Mouse (Mus musculus) stomach, embryonic 16.5 days (tissue): ENCODE measurements around the gene Pbx1. TPM values are rescaled to one million over a fixed set of nuclear protein-coding genes. Genes with fewer than 3 reads are reported as not detected.

Source experiments
- ATAC-seq: fragments of 200-750 bp; cut with Nextera tagmentation; 2 replicates; pipeline ENCODE4 v1.8.0; 2017; ENCODE audit warnings: moderate number of reproducible peaks, moderate TSS enrichment; ENCODE audit not compliant: insufficient read depth, low FRiP score
- H3K27ac ChIP-seq: fragments of 300-500 bp; sonication (generic); 2 replicates; pipeline ENCODE4 v1.5.1; 2014; ENCODE audit warnings: low read length
- H3K27me3 ChIP-seq: fragments of 300-500 bp; sonication (generic); 2 replicates; pipeline ENCODE4 v1.6.1; 2014; ENCODE audit warnings: low read length, control low read depth, mixed read lengths; ENCODE audit not compliant: control insufficient read depth, insufficient read depth
- H3K36me3 ChIP-seq: fragments of 300-500 bp; sonication (generic); 2 replicates; pipeline ENCODE4 v1.6.1; 2014; ENCODE audit warnings: low read length; ENCODE audit not compliant: control insufficient read depth, insufficient read depth
- H3K4me1 ChIP-seq: fragments of 300-500 bp; sonication (generic); 2 replicates; pipeline ENCODE4 v1.6.1; 2014; ENCODE audit warnings: low read length, control low read depth, mixed read lengths; ENCODE audit not compliant: control insufficient read depth, insufficient read depth
- H3K4me2 ChIP-seq: fragments of 300-500 bp; sonication (generic); 2 replicates; pipeline ENCODE4 v1.6.1; 2014; ENCODE audit warnings: low read depth, low read length, mixed read lengths
- H3K4me3 ChIP-seq: fragments of 300-500 bp; sonication (generic); replicated peaks from 2 replicates; pipeline ENCODE4 v1.5.1; 2014; ENCODE audit warnings: mild to moderate bottlenecking, low read length
- H3K9ac ChIP-seq: fragments of 300-500 bp; sonication (generic); 2 replicates; pipeline ENCODE4 v1.6.1; 2014; ENCODE audit warnings: low read length
- H3K9me3 ChIP-seq: fragments of 300-500 bp; sonication (generic); replicated peaks from 2 replicates; pipeline ENCODE4 v1.6.1; 2016; ENCODE audit warnings: low read length, control low read depth; ENCODE audit not compliant: control insufficient read depth
- WGBS: fragments of 180-500 bp; shearing (Covaris S2); extraction: QIAGEN DNeasy Blood & Tissue Kit; methylation state at CpG from one replicate; pipeline ENCODE4 v1.1.7; 2014; 5-methylcytosine and 5-hydroxymethylcytosine counted together
- polyA plus RNA-seq: library from polyadenylated mRNA; unstranded; fragments of >200 nt; fragmentation: Nextera tagmentation; extraction: Ambion mirVana; gene quantifications from 2 replicates; pipeline ENCODE4 v1.2.1, GENCODE M21; 2015

Pbx1 gene
- polyA plus RNA-seq, 1 experiment from 2014 or later: 35.6 TPM

DNA sequence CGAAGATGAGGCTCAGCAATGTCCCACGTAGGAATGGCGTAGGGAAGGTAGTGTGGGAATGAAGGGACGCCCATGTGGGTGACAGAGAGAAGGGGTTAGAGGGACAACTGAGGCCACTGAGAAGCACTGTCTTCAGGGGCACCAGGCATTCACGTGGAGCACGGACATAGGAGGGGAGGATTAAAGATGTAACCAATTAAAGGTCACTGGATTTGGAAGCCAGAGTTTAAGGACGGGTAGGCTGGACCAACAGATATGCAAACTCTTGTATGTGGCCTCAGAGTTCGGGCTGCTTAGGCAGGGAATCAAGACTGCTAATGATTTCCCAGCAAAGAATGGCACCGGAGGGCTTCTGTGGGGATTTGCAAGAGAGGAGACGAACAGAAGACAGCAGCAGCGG lies 252.4 kb downstream of the Pbx1 start:
- no peak for ATAC-seq
- H3K9me3 ChIP-seq: no peaks in the 10 kb centered on the region
- H3K4me2 ChIP-seq: no peak overlapping the region
- no peak overlapping the region for H3K9ac ChIP-seq
- 76% methylated on average over 11 of the region's 11 CpGs for WGBS
- peaks cover 11% of the 10 kb centered on the region for H3K36me3 ChIP-seq
- H3K27ac ChIP-seq: peak overlapping the region; percentile 82
- H3K4me1 ChIP-seq: peaks cover 18% of the 10 kb centered on the region
- no peak overlapping the region for H3K4me3 ChIP-seq
- no peaks in the 10 kb centered on the region for H3K27me3 ChIP-seq

DNA sequence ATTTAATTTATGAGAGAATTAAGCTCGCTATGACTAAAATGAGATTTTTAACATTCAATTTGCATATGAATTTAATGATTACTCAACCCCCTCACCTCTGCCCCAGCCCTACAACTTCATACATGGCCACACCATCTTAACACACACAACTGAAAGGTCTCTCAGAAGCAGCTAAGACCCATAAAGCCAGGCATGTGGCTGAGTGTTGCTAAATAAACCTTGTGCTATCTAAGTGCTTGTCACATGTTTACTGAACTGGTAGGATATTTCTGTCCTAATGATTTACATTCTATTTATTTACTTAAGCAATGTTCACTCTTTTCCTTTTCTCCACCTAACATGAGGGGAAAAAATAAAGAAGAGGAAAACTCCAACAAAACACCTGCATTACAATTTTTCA lies 253.5 kb downstream of the Pbx1 start:
- ATAC-seq: no peak
- Histone ChIP-seq H3K4me3 (no peak overlapping the region), H3K4me1 (peaks cover 18% of the 10 kb centered on the region), H3K9ac (no peak overlapping the region), H3K36me3 (peaks cover 11% of the 10 kb centered on the region), H3K27ac (peak overlapping the region; percentile 19; the same call in 1 of the 2 replicates), H3K4me2 (no peak overlapping the region), H3K27me3 (no peaks in the 10 kb centered on the region), H3K9me3 (no peaks in the 10 kb centered on the region)
- 84% methylated on average over 1 of the region's 1 CpGs for WGBS

DNA sequence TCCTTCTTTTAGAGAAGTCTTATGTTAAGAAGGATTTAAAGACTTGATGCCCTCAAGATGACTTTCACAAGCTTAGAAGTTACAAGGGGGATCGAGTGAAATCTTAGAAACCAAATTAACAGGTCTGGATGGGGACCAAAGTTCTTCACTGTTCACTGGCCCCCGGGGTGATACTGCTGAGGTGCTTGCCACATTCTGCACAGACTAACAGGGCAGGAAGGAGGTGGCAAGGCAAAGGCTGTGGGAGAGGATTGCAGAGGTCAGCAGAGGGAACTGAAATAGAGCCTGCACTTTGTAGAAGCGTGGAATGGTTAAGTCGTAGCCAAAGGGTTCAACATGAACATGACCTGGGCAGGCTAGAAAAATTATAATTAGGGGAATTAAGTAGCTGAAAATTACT lies 256.5 kb downstream of the Pbx1 start:
- H3K9me3 ChIP-seq: no peaks in the 10 kb centered on the region
- WGBS: 86% methylated on average over 4 of the region's 4 CpGs

DNA sequence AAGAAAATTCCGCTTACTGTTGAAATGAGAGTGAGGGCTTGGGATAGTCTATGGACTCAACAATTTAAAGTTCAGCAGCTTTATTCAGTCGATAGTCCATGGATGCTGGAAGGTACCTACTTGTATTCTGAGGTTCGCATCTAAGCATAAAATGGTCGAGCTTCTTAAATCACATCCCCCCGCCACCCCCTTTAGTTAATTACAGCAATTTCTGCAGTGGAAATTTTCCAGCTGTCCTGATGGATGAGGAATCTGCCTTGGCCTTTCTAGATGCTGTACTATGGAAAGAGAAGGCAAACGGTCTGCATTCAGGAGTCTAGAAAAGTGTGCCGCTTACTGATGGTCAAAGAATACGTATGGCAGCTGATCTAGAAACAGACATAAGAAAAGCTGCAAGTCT lies 262.3 kb downstream of the Pbx1 start:
- Histone ChIP-seq H3K4me1 (peaks cover 15% of the 10 kb centered on the region; the same call in 1 of the 2 replicates), H3K9ac (no peak overlapping the region), H3K27me3 (no peaks in the 10 kb centered on the region), H3K36me3 (no peaks in the 10 kb centered on the region), H3K4me3 (no peak overlapping the region), H3K9me3 (no peaks in the 10 kb centered on the region), H3K4me2 (no peak overlapping the region), H3K27ac (no peak overlapping the region; the same call in 1 of the 2 replicates)
- no peak for ATAC-seq
- 70% methylated on average over 8 of the region's 8 CpGs for WGBS

More for the DNA sequence above, 256.5 kb downstream of the Pbx1 start:
- no peaks in the 10 kb centered on the region for H3K27me3 ChIP-seq
- no peak overlapping the region for H3K4me3 ChIP-seq
- no peak overlapping the region for H3K9ac ChIP-seq
- H3K4me2 ChIP-seq: no peak overlapping the region
- H3K4me1 ChIP-seq: peaks cover 13% of the 10 kb centered on the region
- ATAC-seq: no peak
- no peaks in the 10 kb centered on the region for H3K36me3 ChIP-seq
- no peak overlapping the region for H3K27ac ChIP-seq

DNA sequence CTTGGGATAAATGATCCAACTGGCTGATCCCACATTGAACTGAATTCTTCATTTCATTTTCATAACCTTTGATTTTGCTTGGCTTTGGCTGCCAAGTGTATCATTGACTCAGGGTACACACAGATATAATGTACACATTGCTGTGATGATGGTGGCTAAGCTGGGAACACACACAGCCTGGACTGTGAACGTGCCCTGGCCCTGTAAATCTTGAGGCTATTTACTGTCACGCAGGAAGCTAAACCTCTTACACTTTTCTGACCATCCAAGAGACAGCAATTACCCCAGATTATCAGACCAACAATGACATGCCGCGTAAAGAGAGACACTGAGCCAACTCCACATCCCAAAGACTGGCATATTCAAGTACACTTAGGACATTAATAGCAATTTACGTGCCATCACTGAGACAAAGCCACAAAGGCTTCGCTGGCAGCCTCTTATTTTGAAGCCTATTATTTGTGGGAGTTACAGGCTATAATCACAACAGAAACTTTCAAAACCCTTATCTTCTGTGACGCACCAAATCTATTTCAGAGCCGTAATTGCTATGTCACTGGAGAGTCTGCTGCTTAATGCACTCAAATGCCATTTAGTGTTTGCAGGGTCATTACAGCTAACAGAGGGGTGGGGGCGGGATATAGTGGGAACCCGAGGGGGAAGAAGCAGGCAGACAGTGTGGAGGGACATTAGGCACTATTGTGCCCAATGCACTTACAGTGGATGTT lies 262.9 kb downstream of the Pbx1 start:
- ATAC-seq: no peak
- Histone ChIP-seq H3K27ac (peak overlapping the region; percentile 21; the same call in 1 of the 2 replicates), H3K4me3 (no peak overlapping the region), H3K27me3 (no peaks in the 10 kb centered on the region), H3K4me1 (peaks cover 20% of the 10 kb centered on the region), H3K9ac (no peak overlapping the region), H3K4me2 (no peak overlapping the region), H3K9me3 (no peaks in the 10 kb centered on the region), H3K36me3 (no peaks in the 10 kb centered on the region)
- 71% methylated on average over 10 of the region's 10 CpGs for WGBS

DNA sequence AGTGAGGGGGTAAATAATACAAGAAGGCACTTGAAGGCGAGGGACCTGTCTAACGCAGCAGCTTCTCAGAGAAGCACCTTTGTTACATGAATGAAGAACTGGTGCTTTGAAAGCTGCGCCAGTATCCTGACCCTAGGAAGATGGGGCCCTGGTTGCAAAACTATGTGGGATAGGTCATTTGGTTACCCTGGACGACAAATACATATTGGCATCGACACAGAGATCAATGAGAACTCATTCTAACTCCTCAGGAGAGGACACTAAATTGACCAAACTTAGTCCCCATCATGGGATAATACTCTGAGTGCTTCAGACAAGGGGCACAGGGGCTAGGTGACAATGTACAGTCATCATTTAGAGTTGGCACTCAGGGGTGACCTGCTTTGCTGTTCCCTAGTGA lies 264.3 kb downstream of the Pbx1 start:
- Histone ChIP-seq H3K4me1 (peaks cover 21% of the 10 kb centered on the region), H3K9me3 (no peaks in the 10 kb centered on the region), H3K4me2 (no peak overlapping the region), H3K27me3 (no peaks in the 10 kb centered on the region), H3K36me3 (no peaks in the 10 kb centered on the region), H3K4me3 (no peak overlapping the region), H3K27ac (no peak overlapping the region), H3K9ac (no peak overlapping the region)
- 90% methylated on average over 5 of the region's 5 CpGs for WGBS
- no peak for ATAC-seq

DNA sequence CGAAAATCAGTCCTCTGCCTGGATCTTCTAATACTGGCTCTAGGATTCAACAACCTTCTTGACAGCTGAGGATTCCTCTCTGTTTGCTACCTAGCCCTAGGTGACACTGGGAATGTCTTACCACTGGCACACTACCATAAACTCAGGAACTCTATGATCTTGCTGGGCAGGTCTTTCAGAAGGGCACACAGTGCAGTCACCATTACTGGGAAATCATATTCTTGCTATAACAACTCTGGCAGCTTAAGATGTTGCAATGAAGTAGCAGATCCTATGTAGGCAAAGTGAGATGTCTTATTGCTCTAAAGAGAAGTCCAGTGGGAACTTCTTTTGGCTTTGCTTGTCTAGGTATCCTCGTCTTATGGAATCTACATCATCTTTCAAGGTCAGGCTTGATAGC lies 265.2 kb downstream of the Pbx1 start:
- Histone ChIP-seq H3K4me2 (no peak overlapping the region), H3K27me3 (no peaks in the 10 kb centered on the region), H3K27ac (no peak overlapping the region), H3K9me3 (no peaks in the 10 kb centered on the region), H3K9ac (no peak overlapping the region), H3K4me1 (peaks cover 21% of the 10 kb centered on the region), H3K4me3 (no peak overlapping the region), H3K36me3 (no peaks in the 10 kb centered on the region)
- WGBS: 94% methylated on average over 2 of the region's 2 CpGs
- ATAC-seq: no peak

DNA sequence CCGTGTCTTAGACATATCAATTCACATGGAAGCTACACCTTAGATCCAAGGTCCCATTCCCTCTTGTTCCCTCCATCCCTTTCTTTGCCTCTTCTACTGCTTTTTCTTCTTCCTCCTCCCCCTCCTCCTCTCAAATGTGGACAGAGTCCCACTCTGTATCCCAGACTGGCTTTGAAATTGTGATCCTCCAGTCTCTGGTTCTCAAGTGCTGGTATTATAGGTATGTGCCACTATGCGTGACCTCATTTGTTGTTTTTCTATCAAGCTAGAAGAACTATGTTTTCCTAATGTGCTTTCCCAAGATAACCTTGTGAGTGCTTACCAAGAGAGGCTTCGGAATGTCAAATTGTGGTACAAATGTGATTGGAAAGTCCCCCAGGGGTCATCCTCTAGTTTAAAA lies 267.1 kb downstream of the Pbx1 start:
- 0 out of 2 replicates have a peak overlapping the region, but pooled peaks have one; percentile 38 for H3K27ac ChIP-seq
- H3K36me3 ChIP-seq: no peaks in the 10 kb centered on the region
- no peak overlapping the region for H3K4me2 ChIP-seq
- no peak overlapping the region for H3K9ac ChIP-seq
- no peaks in the 10 kb centered on the region for H3K27me3 ChIP-seq
- peaks cover 21% of the 10 kb centered on the region for H3K4me1 ChIP-seq
- WGBS: 70% methylated on average over 3 of the region's 3 CpGs
- ATAC-seq: no peak
- no peaks in the 10 kb centered on the region for H3K9me3 ChIP-seq
- H3K4me3 ChIP-seq: no peak overlapping the region

DNA sequence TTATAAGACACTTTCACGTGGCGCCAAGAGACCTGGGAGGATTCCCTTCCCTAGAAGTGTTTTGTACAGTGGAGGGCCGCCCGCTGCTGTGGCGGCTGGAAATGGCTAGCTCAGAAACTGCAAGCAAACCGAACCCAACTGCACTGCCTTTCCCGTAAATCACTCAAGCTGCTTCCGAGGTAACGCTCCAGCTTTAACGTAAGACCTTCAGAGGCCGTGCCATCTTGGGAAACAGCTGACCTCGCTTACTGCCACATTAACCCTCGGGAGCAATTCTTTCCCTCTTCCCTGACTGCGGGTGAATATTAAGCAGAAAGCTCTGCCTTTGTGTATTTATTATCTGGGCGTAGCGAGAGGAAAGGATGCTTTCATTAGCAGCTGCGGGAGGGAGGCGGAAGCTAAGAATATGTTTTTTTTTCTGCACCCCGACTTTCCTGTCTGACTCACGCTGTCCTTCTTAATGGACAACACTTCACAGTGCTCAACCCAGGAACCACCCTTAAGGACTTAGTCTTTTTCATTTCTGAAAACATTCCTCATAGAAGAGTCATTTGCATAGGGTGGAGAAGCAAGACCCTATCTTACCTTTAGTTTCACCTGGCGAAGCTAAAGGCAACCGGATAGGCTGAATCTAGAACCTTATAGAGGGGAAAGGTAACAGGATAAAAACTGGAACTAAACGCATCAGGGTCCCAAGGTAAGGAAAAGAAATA lies 268.4 kb downstream of the Pbx1 start:
- no peak overlapping the region for H3K9ac ChIP-seq
- peaks cover 13% of the 10 kb centered on the region for H3K4me1 ChIP-seq
- no peaks in the 10 kb centered on the region for H3K9me3 ChIP-seq
- no peak overlapping the region for H3K4me3 ChIP-seq
- no peaks in the 10 kb centered on the region for H3K36me3 ChIP-seq
- H3K4me2 ChIP-seq: peak overlapping the region; percentile 3; the same call in 1 of the 2 replicates
- WGBS: 54% methylated on average over 23 of the region's 23 CpGs
- H3K27me3 ChIP-seq: no peaks in the 10 kb centered on the region
- peak overlapping the region; percentile 25 for H3K27ac ChIP-seq
- no peak for ATAC-seq
